Mouse (Mus musculus) CD4-positive, CD25-positive, alpha-beta regulatory T cell, adult 9 weeks (primary cell): ENCODE data around the gene Ccdc24. TPM values are rescaled to one million over a fixed set of nuclear protein-coding genes. Genes with fewer than 3 reads are reported as not detected.

Experiments
- polyA plus RNA-seq: library from polyadenylated mRNA; unstranded; fragments of 100-300 nt; shearing (Covaris generic); gene quantifications from one replicate; pipeline ENCODE4 v1.2.1, GENCODE M21; 2017

Gene Ccdc24
- polyA plus RNA-seq = not detected

DNA sequence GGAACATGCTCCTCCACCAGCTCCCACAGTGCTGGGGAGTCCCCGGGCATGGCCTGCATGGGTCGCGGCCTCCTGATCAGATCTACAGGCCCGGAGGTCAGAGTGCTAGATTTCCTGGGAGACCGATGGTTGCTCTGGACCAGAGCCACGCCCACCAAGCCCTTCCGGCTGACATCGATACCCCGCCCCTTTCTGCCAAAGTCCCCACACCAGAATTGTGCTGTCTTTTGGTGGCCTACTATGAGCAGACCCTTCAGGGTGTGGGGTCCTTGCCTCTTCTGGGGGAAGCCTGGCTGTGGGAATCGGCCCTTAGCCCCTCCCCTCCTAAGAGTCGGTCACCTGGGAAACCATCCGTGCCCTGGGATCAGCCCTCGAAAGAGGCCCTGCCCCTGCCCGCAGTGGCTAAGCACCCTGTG, at the start of gene Ccdc24:
Gene Ccdc24, minus strand, starts transcription at position 87 of the 416 bp plus-strand sequence.

DNA sequence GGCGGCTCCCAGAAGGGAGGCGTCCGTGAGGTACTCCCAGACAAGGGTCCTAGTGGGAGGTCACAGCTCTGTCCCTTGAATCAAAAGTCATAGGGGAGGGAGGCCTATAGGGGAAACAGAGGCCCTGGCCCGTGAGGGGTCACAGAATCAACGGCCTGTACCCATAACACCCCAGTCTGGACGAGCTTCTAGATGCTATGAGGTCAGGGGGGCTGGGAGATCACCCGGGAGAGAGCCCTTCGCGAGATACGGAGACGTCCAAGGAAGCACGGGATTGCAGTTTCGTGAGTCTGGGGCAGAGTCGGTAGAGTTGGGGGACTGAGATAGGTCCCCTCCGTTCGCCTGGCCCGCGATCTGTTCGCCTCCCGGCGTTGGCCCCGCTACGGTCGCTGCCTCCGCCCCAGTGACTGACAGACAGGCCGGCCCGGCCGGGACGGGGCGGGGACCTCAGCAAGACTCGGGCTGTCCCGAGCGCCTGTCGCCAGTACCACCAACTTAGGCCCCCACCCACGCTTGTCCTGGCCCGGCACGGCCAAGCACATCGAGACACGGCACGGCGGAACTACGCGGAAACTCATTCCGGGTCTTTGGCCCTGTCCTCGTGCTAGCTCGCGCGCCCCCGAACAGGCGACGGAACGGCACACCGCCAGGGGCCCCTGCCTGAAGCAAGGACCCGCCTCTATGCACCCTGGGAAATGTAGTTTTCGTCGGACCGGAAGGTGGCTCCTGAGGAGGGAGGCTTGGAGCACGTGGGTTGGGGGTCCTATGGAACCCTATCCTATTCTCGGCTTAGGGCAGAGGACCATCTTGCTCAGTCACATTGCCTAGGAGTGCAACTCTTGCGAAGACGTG, 42.5 kb upstream of the Ccdc24 start, which contains the start of gene Ipo13:
Gene Ipo13, minus strand, starts transcription at position 409 of the 852 bp plus-strand sequence.

DNA sequence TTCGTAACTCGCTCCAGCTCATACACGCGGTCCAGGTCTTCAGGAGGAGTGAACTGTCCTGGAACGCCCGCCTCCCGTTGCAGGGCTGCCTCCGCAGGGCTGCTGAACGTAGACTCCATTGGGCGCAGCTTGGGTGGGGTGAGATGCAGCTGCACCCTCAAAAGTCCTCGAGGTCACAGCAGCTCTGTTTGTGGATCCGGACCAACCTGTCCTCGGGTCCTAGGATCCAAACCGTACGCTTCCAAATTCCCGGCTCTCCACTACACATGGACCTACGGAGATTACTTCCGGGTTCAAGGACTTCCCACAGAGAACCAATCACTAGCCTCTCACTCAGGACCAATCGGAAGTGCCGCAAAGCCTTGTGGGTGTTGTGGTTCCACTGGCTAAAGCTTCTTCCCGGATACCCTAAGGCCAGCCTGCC, 19.4 kb upstream of the Ccdc24 start, which contains the start of gene Dph2:
Gene Dph2, minus strand, starts transcription at position 295 of the 424 bp plus-strand sequence.

DNA sequence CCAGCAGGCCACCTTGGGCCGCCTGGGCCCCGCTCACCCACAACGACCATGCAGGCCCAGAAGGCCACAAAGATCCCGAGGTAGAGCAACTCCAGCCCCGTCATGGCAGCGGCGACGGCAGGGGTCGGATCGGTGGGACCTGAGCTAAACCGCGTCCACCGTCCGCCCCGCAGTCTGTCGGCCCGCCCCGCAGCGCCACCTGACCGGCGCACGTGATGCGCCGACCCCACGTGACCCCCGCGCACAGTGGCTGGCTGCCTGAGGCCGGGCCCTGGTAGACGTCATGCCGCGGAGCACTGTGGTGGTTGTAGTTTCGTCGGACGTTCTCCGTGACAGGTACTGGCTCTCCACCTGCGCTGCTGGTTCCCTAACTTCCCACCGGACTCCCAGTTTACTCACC, 14.8 kb upstream of the Ccdc24 start, which contains the start of gene Atp6v0b:
Gene Atp6v0b, minus strand, starts transcription at position 201 of the 400 bp plus-strand sequence.

DNA sequence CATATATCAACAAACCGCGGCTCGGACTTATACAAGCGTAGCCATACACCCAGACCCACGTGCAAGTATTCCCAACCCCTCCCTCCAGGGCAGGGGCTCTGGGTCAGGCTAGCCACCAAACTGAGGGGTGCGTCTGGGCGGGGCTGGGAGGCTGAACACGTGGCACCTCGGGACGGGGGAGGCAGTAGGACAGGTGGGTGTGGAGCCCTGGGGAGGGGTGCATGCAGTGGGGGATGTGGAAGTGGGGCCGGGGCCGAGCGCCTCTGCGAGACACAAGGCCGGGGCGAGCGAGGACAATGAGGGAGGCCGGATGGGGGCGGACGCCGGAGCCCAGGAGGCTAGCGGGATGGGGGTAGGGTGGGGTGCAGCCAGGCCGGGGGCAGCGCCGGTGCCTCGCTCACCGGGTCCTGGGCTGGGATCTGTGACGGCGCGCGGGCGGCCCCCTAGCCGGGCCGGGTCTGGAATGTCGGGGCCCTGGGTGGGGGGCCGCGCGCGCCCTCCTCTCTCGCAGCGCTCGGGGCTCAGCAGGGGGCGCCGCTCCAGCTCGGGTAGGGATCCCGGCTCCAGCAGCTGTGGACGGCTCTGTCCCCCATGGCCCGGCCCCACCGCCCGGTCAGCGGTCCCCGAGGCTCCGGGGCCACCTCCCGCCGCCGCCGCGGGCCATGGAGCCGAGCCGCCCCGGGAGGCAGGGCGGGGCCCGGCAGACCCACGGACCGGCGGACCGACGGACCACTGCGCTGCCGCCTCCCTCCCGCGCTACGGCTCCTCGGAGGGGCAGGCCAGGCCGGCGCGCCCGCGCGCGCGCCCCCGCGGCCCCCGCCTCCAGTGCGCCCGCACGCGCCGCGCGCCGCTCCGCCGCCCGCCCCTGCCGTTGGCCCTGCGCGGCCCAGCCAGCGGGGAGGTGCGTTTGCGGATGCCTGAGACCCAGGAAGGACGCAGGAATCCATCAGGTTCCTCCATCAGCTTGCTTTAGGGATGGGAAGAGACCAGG, 10.6 kb upstream of the Ccdc24 start, which contains the start of gene B4galt2:
Gene B4galt2, minus strand, starts transcription at position 787 of the 991 bp plus-strand sequence.

DNA sequence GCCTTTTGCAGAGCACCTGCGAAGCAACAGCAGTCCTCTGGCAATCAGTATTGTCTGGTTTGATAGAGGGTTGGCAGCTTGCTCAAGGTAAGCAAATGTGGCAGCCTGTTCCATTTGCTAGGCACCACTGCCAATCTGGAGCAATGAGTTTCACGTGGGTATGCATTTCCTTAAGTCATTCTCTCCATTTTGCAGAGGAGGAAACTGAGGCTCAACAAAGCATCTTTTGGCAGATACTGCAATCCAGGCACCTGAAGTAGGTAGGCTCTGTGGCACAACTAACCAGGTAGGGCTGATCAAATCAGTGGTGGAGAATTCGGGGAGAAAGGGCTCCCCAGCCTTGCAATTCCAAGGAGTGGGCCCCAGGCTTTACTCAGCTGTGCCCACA, 37.9 kb downstream of the Ccdc24 start, which contains the start of gene Slc6a9:
Gene Slc6a9, plus strand, starts transcription at position 50 of the 388 bp plus-strand sequence.

Other genes with a start within 250 kb of the Ccdc24 start
- 56.6 TPM for gene Dmap1, start 190.3 kb downstream of the Ccdc24 start, polyA plus RNA-seq
- not detected for gene Gm12845, start 148.1 kb downstream of the Ccdc24 start, polyA plus RNA-seq
- gene Klf17, start 106.9 kb downstream of the Ccdc24 start, polyA plus RNA-seq = not detected
- 0.50 TPM for gene Slc6a9, start 38.1 kb downstream of the Ccdc24 start, polyA plus RNA-seq
- not detected for gene B4galt2, start 10.9 kb upstream of the Ccdc24 start, polyA plus RNA-seq
- gene Atp6v0b, start 14.8 kb upstream of the Ccdc24 start, polyA plus RNA-seq = 123 TPM
- 47.2 TPM for gene Dph2, start 19.5 kb upstream of the Ccdc24 start, polyA plus RNA-seq
- gene Ipo13, start 42.4 kb upstream of the Ccdc24 start, polyA plus RNA-seq = 38.6 TPM
- not detected for gene Artn, start 57.2 kb upstream of the Ccdc24 start, polyA plus RNA-seq